Mouse (Mus musculus): ENCODE data around the gene Pspn.
A peak's percentile ranks its signal among the peaks of the same experiment; 100 is the strongest.

Pspn gene

GRCm38 (mm10) chr17:56995046-56995445, 4.8 kb downstream of the Pspn start:
- DNase-seq, result no peak

DNA sequence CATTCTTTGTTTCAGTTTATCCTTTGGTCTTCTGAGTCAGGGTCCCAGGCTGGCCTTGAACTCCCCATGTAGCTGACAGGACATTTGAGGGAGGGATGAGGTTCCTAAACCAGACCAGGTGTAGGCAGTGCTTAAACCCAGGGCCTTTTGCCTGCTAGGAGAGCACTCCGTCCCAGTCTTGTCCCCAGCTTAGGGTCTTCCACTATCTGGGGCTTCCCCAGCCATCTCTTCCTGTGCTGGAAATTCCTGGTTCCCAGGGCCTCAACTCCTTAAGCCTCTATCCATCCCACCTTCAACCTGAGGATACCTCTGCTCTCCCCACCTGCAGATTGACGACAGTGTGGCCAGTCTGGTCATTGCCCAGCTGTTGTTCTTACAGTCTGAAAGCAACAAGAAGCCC, 8.9 kb downstream of the Pspn start:
- no peak for DNase-seq

DNA sequence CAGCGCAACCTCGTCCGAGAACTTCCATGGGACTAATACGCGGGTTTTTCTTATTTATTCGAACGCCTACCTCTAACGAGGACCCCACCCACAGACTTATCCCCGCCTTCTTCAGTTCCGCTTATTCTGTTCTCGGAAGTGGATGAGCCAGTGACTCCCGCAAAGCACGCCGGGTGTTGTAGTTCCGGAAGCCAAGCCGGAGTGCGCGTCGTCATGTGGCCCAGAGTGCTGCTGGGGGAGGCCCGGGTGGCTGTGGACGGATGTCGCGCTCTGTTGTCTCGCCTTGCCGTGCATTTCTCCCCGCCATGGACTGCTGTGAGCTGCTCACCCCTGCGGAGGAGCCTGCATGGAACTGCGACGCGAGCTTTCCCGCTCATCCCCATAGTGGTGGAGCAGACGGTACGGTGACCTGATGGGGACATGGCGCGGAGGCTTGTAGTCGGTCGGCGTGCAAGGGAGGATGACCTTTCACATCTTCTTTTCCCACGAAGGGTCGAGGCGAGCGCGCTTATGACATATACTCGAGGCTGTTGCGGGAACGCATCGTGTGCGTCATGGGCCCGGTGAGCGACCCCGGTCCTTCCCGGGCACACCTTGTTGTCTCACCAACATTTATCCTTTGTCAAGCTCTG, 9.6 kb downstream of the Pspn start, which contains the start of gene Clpp:
TSS of gene Clpp (plus strand) at position 191 of the 632 bp plus-strand sequence.
- peak; percentile 95 to 96 for DNase-seq

GRCm38 (mm10) chr17:56989467-56990114, 10.2 kb downstream of the Pspn start:
- peak; percentile 76 to 87 for DNase-seq

DNA sequence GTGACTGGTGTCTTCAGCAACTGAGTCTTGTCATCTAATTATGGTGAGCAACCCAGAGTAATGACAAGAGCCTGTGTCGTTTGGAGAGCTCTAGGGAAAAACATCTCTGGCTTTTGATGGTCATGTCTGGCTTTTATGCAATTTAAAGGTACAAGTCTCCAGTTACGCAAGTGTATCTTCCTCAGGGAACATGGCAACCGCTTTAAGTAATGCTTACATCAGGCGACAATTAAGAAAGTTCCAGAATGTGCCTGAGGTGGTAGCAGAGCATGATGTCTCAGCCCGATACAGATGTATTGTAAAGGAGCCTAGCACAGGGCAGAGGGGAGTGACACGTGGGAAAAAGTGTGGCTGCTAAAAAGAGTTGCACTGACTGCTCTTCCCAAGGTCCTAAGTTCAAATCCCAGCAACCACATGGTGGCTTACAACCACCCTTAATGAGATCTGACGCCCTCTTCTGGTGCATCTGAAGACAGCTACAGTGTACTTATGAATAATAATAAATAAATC, 10.8 kb downstream of the Pspn start:
- DNase-seq, result no peak

DNA sequence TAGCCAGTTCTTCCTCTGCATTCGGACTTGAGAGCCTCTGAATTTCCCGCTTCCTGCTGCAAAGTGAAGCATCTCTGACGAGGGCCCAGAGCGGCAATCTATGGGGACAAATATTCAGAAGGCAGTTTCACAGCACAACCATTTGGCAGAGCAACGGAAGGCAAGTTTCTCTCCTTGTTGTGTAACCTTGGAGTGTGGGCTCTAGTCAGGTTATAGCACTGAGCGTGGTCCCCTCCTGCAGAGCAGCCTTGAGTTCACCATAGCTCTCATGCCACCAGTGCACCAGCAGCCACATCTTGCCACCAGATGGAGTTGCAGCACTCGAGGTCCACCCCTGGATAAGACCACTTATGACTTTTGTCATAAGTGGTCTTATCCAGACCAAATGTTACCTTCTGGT, 11.4 kb downstream of the Pspn start:
- DNase-seq, result no peak

- no peak for DNase-seq
Observed at GRCm38 (mm10) chr17:56986105-56986805, 13.6 kb downstream of the Pspn start.

DNA sequence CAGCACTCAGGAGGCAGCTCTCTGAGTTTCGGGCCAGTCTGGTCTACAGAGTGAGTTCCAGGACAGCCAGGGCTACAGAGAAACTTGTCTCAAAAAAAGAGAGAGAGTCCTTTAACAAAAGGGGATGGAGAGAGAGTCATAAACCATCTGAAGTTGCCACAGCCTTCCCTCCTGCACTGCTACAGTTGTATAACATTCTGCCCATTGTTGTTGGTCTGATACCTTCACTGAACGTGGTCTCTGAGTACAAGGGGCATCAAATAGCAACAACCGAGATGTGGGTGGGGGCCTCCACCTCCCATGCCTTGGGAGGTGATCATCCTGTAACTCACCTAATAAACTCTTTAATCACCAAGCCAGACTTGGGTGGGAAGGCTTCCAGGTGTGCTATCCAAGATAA, 14.2 kb downstream of the Pspn start:
- no peak for DNase-seq

GRCm38 (mm10) chr17:56984886-56985285, 14.9 kb downstream of the Pspn start:
- DNase-seq, result no peak

DNA sequence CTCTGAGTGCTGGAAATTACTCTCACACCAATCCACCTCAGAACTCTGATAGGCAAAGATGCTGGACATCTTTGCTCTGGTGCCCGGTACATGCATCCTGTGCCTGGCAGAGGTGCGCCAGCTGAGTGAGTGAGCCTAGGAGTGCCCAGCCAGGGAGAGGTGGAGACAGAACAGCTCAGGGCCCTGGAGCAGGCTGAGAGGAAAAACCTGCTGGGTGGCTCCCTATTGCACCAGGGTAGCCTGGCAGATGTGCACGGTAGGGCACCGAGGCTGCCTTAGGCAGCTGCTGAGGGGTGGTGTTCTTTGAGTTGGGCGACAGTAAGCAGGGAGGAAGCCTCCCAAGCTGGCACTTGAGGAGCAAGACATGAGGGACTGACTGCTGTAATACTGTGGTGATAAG, 17.8 kb downstream of the Pspn start, which contains the start of gene Acer1:
TSS of gene Acer1 (minus strand) at position 114 of the 400 bp plus-strand sequence.
- no peak for DNase-seq

DNA sequence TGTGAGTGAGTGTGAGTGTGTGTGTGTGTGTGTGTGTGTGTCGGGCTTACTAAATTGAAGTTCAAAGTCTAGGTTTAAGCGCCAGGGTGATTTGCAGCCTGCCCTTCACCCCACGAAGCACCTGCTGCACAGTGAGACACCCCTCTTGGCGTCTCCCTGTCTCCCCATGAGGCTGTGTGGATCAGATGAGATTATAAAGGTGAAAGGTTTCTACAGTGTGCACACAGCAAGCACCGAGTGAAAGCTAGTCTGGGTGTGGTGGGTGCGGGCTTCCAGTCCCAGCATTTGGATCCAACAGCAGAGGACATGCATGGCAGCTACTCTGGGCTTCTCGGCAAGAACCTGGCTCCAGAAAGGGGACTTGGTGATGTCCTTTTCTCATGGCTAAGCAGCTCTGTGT, 18.8 kb downstream of the Pspn start:
- no peak for DNase-seq

DNA sequence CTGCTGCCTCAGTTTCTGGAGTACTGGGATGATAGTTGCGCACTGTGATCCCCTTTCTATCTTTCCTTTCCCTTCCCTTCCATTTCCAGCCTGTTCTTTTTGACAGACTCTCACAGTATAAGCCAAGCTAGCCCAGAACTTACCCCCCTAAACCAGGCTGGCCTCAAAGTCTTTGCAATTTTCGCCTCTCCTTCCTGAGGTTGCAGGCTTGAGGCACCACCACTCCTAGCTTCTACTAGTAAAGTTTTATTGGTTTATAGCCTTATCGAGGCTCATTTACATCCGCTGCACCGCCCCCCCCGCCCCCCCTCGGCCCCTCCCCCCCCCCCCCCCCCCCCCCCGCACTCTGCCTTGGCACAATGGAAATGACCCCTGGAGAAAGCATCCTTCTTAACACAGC, 20.3 kb downstream of the Pspn start:
- no peak for DNase-seq

- DNase-seq, result no peak
Observed at GRCm38 (mm10) chr17:56976531-56977390, 23.1 kb downstream of the Pspn start.

GRCm38 (mm10) chr17:56975391-56975790, 24.4 kb downstream of the Pspn start:
- DNase-seq, result no peak

- no peak for DNase-seq
Observed at GRCm38 (mm10) chr17:56974708-56975240, 25.0 kb downstream of the Pspn start.

GRCm38 (mm10) chr17:56973956-56974707, 25.7 kb downstream of the Pspn start:
- no peak for DNase-seq

DNA sequence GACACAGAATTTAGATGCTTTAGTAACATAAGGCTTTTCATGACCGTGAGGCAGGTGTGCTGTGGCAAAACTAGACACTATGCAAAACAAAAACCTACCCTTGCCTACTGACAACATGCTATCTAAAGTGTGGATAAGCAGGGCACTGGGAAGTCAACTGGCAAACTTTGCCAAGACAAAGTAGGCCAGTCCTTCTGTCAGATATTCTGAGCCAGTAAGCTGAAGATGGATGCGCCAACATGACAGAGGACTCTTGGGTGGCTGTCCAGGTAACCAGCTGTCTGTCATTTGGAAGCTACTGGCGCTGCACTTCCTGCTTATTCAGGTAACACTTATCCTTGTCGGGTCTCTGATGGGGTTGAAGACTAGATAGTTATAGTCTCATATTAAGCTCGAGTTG, 29.7 kb downstream of the Pspn start:
- no peak for DNase-seq

DNA sequence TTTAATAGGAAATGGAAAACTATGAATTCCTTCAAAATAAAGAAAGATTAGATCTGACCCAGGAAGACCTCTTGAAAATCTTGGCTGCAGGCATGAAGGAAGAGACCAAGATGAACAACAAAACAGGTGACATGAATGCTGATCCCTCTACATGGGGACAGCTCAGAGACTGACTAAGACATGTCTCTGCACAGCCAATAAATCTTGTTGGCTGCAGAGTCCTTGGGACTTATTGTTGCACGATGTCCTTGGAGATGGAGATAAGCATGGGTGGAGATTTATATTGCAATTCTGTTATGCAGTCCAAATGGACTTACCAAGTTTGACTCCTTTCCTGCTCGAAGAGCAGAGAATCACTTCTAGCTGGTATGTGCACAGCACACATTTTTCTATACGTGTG, 30.5 kb downstream of the Pspn start:
- DNase-seq, result no peak

- no peak for DNase-seq
Observed at GRCm38 (mm10) chr17:56963646-56964045, 36.2 kb downstream of the Pspn start.

- no peak for DNase-seq
Observed at GRCm38 (mm10) chr17:56962642-56963405, 37.0 kb downstream of the Pspn start.

- DNase-seq, result peak in 1 of 2 experiments; percentile 9
Observed at GRCm38 (mm10) chr17:56961880-56962279, 37.9 kb downstream of the Pspn start.
